Mouse (Mus musculus): ENCODE results near the gene Hist1h2be. TPM values are rescaled to one million over a fixed set of nuclear protein-coding genes. Genes with fewer than 3 reads are reported as not detected.
A peak's percentile ranks its signal among the peaks of the same experiment; 100 is the strongest.
"Not testable (repeated sequence)": the region's sequence is repeated elsewhere in the genome, so short reads cannot be mapped to it uniquely, and the experiment has no call there.

Gene Hist1h2be
- polyA plus RNA-seq, 1 experiment: 4.1 TPM

DNA sequence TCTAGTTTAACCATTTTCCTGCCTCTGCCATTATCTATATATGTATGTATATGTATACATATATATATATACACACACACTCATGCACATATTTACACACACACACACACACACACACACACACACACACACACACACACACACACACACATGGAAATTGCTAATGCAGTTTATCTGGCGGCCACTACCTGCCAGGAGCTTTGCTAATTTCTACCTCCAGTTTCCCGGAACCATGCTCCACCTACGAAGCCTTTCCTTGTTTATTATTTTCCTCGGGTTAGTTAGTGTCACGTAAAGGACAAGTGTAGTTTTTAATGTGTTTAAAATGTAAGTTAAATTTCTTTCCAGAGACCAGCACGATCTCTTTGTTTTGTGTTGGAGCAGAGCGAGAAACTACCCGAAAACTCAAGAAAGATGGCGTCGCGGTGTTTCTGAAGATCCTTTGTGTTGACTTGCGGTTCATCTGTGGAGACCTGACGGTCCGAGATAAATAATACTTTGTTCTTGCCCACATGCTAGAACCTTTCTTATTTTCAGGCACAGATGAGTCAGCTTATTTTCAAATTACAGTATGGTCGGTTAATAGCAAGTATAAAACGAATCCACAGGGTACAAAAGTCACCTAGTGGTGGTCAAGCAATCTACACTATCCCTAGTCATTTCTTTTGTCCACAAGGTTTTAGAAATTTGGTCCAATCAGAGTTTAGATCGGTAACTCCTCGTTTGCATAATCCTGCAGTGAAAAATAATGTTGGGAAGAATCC, 58.0 kb downstream of the Hist1h2be start:
- peak overlapping the region; percentile 99 for H3K27ac ChIP-seq (ENCODE audit: insufficient read depth, low read length)
- H3K4me3 ChIP-seq (ENCODE audit: insufficient read depth, low read length): peak overlapping the region; percentile 28
- TF ChIP-seq POLR2A (IDR thresholded peaks at IDR 0.05; ENCODE audit: low read depth, low read length): no peak
- TF ChIP-seq CTCF (IDR thresholded peaks at IDR 0.05; ENCODE audit: borderline replicate concordance, insufficient read depth, low read length): no peak
- no peaks in the 10 kb centered on the region for H3K4me1 ChIP-seq (ENCODE audit: control insufficient read depth, insufficient read depth, low read length)

DNA sequence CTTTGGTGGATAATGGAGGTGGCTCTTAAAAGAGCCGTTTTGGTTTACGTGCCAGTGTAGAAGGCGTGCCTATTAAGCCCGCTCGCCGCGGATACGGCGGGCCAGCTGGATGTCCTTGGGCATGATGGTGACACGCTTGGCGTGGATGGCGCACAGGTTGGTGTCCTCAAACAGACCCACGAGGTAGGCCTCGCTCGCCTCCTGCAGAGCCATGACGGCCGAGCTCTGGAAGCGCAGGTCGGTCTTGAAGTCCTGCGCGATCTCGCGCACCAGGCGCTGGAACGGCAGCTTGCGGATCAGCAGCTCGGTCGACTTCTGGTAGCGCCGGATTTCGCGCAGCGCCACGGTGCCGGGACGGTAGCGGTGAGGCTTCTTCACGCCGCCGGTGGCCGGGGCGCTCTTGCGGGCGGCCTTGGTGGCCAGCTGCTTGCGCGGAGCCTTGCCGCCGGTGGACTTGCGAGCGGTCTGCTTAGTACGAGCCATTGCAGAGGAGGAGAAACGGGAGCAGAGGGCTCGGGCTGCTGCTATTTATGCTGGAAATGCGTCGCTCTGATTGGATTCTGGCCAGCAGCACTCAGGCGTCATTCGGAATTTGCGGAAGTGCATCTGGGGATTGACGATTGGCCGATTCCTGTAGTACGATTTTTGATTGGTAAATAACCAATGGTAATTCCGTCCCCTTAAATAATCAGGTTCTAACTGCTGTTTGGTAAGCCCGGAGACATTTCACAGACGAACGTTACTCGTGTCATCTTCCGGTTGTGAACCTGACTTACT, 58.9 kb downstream of the Hist1h2be start, which contains the start of gene Hist1h3e:
Gene Hist1h3e (minus strand): TSS at position 487 of the 777 bp plus-strand sequence.
- Histone ChIP-seq H3K4me3 (ENCODE audit: insufficient read depth, low read length) (peak within 1 kb of the TSS; percentile 38), H3K27ac (ENCODE audit: insufficient read depth, low read length) (peak within 1 kb of the TSS; percentile 99)
- not testable (repeated sequence) for H3K4me1 ChIP-seq (ENCODE audit: control insufficient read depth, insufficient read depth, low read length)
- TF ChIP-seq POLR2A (IDR thresholded peaks at IDR 0.05; ENCODE audit: low read depth, low read length): peak; percentile 97

DNA sequence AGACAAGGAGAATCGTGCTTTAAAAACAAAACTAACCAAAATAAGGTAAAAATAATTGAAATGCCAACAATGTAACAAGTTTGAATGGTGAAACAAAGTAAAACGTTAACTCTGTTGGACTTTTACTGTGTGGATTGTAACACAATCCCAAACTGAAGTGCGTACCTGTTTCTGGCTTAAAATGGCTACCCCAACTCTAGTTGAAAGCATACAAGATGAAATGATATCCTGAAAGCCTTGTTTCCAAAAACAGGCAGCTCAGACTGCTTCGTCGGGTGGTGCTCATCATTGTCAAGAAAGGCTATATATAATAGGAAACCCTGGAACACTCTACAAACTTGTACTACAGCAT, 59.4 kb downstream of the Hist1h2be start:
- Histone ChIP-seq H3K4me3 (ENCODE audit: insufficient read depth, low read length) (peak overlapping the region; percentile 38), H3K27ac (ENCODE audit: insufficient read depth, low read length) (peak overlapping the region; percentile 52)
- H3K4me1 ChIP-seq (ENCODE audit: control insufficient read depth, insufficient read depth, low read length): not testable (repeated sequence)

DNA sequence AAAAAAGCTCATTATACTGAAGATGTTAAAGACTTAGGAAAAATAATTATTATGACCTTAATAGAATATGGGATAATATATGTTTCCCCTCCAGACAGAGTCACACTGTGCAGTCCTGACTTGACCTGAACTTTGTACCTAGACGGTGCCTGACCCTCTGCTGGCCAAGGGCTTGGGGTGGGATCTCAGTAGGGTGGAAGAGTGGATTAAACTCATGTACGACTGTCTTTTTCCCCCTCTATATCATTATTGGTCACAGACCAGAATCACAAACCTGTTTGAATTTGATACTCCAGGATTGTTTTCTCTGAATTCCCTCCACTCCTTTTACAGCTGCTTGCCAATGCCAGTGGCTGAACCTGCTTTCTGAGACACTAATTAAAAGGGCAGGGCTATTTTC, 60.2 kb downstream of the Hist1h2be start:
- H3K4me1 ChIP-seq (ENCODE audit: control insufficient read depth, insufficient read depth, low read length); H3K4me3 ChIP-seq (ENCODE audit: insufficient read depth, low read length): not testable (repeated sequence)
- 0 out of 2 replicates have a peak overlapping the region, but pooled peaks have one; percentile 5 for H3K27ac ChIP-seq (ENCODE audit: insufficient read depth, low read length)

GRCm38 (mm10) chr13:23556906-23557305, 64.0 kb downstream of the Hist1h2be start:
- H3K4me1 ChIP-seq (ENCODE audit: control insufficient read depth, insufficient read depth, low read length): peaks cover 3% of the 10 kb centered on the region; the same call in 1 of the 2 replicates
- TF ChIP-seq POLR2A (IDR thresholded peaks at IDR 0.05; ENCODE audit: low read depth, low read length): no peak
- TF ChIP-seq CTCF (IDR thresholded peaks at IDR 0.05; ENCODE audit: borderline replicate concordance, insufficient read depth, low read length): no peak
- peak overlapping the region; percentile 17; the same call in 1 of the 2 replicates for H3K4me3 ChIP-seq (ENCODE audit: insufficient read depth, low read length)
- peak overlapping the region; percentile 62 for H3K27ac ChIP-seq (ENCODE audit: insufficient read depth, low read length)

GRCm38 (mm10) chr13:23555839-23556416, 65.0 kb downstream of the Hist1h2be start:
- peak overlapping the region; percentile 97 for H3K27ac ChIP-seq (ENCODE audit: insufficient read depth, low read length)
- no peak for TF ChIP-seq CTCF (IDR thresholded peaks at IDR 0.05; ENCODE audit: borderline replicate concordance, insufficient read depth, low read length)
- peak; percentile 91 for TF ChIP-seq POLR2A (IDR thresholded peaks at IDR 0.05; ENCODE audit: low read depth, low read length)
- H3K4me3 ChIP-seq (ENCODE audit: insufficient read depth, low read length): peak overlapping the region; percentile 58
- H3K4me1 ChIP-seq (ENCODE audit: control insufficient read depth, insufficient read depth, low read length): peaks cover 3% of the 10 kb centered on the region; the same call in 1 of the 2 replicates

- TF ChIP-seq POLR2A (IDR thresholded peaks at IDR 0.05; ENCODE audit: low read depth, low read length): peak; percentile 99
- no peak for TF ChIP-seq CTCF (IDR thresholded peaks at IDR 0.05; ENCODE audit: borderline replicate concordance, insufficient read depth, low read length)
- peak overlapping the region; percentile 58 for H3K4me3 ChIP-seq (ENCODE audit: insufficient read depth, low read length)
- peak overlapping the region; percentile 97 for H3K27ac ChIP-seq (ENCODE audit: insufficient read depth, low read length)
- H3K4me1 ChIP-seq (ENCODE audit: control insufficient read depth, insufficient read depth, low read length): peaks cover 3% of the 10 kb centered on the region; the same call in 1 of the 2 replicates
Observed at GRCm38 (mm10) chr13:23554925-23555838, 65.7 kb downstream of the Hist1h2be start.

- Histone ChIP-seq H3K27ac (ENCODE audit: insufficient read depth, low read length) (peak overlapping the region; percentile 86), H3K4me1 (ENCODE audit: control insufficient read depth, insufficient read depth, low read length) (peaks cover 3% of the 10 kb centered on the region; the same call in 1 of the 2 replicates), H3K4me3 (ENCODE audit: insufficient read depth, low read length) (no peak overlapping the region)
- TF ChIP-seq CTCF (IDR thresholded peaks at IDR 0.05; ENCODE audit: borderline replicate concordance, insufficient read depth, low read length) (no peak), POLR2A (IDR thresholded peaks at IDR 0.05; ENCODE audit: low read depth, low read length) (no peak)
Observed at GRCm38 (mm10) chr13:23554393-23554792, 66.5 kb downstream of the Hist1h2be start.

- Histone ChIP-seq H3K4me3 (ENCODE audit: insufficient read depth, low read length) (no peak within 1 kb of the TSS), H3K4me1 (ENCODE audit: control insufficient read depth, insufficient read depth, low read length) (peaks cover 3% of the 10 kb centered on the region; the same call in 1 of the 2 replicates), H3K27ac (ENCODE audit: insufficient read depth, low read length) (peak within 1 kb of the TSS; percentile 45; the same call in 1 of the 2 replicates)
- TF ChIP-seq CTCF (IDR thresholded peaks at IDR 0.05; ENCODE audit: borderline replicate concordance, insufficient read depth, low read length) (no peak), POLR2A (IDR thresholded peaks at IDR 0.05; ENCODE audit: low read depth, low read length) (no peak)
Observed at GRCm38 (mm10) chr13:23552962-23553361, 68.0 kb downstream of the Hist1h2be start, which contains the start of gene Hist1h1d. Gene Hist1h1d (plus strand): TSS chr13:23553262.

Data from embryonic fibroblast, embryonic 13.5 days (primary cell).